Mouse (Mus musculus) kidney, adult 18-20 months (tissue): ENCODE results near the gene Zbtb43.

ENCODE experiments used
- DNase-seq: peaks from one replicate; pipeline ENCODE4 v3.0.0; 2021

Zbtb43 gene

DNA sequence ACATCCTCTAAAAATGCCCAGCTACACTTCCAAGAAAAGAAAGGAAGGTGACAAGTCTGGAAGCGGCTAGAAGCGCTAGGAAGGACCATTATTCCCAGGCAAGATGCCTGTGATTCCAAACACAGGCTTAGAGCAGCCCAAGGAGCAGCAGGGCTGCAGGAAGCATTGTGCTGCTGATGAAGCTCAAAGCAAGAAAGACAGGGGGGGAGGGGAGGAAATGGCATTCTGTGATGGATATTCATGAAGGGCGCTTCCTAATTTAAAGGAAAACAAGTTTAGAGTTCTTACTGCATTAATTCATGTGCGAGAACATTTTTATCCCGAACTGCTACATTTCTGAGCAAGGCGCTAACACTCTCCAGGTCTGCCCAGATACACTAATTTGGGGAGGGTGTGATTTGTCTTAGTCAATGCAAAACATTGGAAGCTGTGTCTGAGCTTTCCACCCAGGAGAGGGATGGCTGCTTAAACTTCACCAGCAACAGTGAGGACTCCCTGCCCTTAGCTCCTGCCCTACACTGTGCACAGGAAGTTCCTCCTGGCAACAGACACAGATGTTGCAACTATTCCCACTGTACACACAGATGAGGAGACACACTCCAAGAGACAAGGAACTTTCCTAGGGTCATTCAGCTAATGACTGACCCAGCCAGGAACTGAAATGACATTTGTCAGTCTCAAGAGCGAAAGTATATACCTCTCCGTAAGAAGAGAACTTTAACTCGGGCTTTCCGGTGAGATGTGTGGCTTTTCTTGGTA is 41.5 kb downstream of the Zbtb43 start:
- no peak for DNase-seq

DNA sequence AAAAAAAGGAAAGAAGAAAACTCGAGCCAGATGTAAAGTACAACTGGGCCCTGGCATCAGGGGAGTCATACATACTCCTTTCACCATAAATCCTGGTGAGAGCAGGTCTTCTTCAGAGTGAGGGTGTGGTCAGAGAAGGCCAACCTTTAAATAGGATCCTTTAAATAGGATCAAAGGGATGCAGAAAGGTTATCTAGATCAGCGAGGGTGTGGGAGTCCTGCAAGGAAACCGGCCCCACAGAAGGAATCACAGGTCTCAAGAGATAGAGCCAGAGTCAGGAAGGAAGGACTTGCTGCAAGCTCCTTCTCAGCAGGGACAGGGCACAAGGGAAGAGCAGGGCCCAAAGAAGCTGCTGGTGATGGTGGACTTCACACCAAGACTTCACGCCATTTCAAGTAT is 50.9 kb downstream of the Zbtb43 start:
- no peak for DNase-seq

DNA sequence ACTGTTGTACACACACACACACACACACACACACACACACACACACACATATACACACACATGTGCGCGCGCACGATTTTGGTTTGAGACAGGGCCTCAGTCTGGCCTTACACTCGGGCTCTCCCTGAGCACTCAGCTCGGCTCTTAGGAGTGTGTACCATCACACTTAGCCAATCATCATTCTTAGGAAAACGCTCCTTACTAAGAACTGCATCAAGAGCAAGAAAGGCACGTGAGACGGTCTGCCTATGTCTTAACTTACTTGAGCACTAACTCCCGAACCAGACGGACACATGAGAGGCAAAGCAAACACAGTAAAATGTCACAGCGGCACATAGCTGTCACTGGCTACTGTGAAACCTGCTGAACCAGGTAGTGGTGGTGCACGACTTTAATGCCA is 54.3 kb downstream of the Zbtb43 start:
- DNase-seq: no peak

DNA sequence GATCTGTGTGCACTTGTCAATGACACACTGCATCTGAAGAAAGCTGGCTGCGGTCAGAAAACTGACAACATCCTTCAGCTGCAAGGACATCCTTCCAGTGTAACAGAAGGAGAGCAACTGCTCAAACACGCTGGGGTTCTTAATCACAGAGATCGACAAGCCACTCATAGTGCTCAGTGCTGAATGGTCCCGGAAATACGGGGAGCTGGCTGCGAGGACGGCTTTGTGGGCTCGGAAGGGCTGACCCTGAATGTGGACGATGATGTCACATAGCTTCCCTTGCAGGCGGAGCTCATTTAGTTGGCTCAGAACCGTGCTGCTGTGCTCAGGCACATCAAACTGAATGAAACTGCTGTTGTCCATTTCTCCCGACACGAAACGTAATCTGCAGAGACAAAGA is 56.2 kb downstream of the Zbtb43 start:
- no peak for DNase-seq

DNA sequence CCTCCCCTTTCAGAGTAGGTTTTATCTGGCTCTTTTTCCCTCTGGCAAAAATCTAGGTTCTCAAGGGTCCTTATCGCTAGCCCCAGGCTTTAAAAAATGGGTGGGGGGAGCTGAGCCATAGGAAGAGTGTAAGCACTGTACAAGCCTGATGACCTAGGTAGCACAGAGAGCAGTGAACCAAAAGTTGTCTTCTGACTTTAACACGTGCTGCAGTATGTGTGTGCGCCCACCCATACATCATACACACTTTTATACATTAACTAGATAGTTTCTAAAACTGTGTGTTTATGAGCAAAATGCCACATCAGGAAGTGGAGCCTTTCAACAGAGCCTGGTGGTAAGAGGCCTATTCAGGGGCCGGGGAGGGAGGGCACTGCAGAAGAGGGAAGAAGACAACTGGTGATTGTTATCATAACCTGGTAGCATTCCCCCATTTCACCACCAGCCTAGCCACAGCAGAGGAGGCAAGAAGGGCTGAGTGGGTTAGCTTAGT is 64.8 kb downstream of the Zbtb43 start:
- DNase-seq: no peak

DNA sequence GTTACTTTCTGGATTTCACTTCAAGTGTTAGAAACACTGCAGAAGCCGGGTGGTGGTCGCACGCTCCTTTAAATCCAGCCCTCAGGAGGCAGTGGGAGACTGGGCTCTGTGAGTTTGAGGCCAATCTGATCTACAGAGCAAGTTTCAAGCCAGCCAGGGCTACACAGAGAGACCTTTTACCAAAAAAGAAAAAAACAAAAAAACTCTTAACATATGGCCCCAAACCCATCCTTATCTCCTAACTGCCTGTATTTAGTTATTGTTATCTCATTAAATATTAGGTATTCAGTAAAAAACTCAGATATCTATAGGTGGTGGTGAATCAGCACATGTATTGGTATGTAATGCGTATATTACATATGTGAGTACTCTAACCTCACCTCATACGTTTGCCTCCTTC is 65.7 kb downstream of the Zbtb43 start:
- no peak for DNase-seq

DNA sequence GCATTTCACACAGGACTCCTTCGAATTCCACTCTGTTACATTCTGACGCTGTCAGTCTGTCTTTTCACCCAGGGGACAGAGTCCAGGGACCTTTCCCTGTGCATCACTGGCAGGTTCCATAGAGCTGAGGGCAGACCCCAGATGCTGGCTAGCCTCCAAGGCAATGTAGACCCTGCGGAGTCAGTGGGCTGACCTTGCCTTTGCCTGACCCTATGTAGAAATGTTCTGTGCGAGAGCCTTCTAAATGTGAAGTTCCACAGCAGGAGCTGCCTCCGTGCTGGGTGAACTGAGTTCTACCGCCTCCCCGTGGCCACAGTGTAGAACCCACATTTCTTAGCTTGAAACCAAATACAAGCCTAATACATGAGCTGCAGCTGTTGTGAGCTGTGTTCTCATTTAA is 66.1 kb downstream of the Zbtb43 start:
- DNase-seq: peak; percentile 69

DNA sequence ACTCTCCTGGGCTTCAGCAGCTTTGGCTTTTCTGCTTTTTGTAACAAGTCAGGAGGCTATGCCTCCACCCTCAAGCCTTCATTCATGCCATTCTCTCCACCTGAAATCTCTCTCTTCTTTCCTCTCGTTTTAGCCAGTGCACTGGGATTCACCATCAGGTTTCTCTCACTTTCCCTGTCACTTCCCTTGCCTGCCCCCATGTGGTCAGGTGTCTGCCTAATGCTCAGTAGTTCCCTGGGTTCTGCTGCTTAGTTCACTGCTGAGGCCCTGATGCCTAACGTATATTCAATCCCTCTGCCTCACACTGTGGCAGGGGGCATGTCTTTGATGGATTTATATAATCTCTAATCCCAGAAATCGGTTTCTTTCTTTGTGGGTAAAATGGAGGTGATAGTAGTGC is 67.1 kb downstream of the Zbtb43 start:
- peak; percentile 34 for DNase-seq

DNA sequence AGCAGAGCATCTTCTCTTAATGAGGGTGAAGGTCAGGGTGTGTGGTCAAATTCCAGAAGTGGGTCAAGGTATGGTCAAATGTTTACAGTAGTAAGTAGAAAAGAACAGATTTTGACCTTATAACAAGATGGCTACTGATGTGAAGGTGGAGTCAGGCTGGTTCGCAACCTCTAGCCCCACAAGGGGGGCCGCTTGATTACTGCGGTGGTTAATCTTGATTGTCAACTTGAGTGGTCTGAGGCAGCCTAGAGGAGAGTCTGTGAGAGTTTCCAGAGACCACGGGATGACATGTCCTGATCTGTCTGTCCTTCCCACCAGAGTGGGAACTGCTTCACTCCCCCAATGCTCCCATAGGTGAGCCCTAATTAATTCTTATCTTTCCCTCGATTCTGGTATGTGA is 67.8 kb downstream of the Zbtb43 start:
- no peak for DNase-seq
